Mouse (Mus musculus): ENCODE results near the gene Spata48. TPM values are rescaled to one million over a fixed set of nuclear protein-coding genes. Genes with fewer than 3 reads are reported as not detected.

Spata48 gene
- polyA plus RNA-seq, 2 experiments: 0.20 to 0.41 TPM

DNA sequence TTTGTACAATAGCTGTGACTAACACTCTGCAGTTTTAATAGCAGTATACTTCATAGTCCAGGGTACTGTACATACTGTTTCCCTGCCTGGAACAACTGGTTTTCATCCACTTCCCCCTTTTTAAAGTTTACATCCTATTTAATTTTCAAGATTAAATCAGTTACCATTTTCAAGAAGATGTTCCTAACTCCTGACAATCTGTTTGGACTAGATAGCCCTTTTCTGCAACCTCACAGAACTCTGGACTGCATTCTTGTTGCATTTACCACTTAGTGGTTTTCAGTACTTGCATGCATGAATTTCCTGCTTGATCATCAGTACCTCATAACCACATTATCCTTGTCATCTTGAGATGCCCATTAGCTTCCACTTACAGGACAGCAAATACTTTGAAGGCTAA lies 7.0 kb downstream of the Spata48 start:
- Histone ChIP-seq H3K4me1 (replicated peaks; ENCODE audit: control insufficient read depth in 2 of 2, insufficient read depth in 2 of 2, low read length in 1 of 2) (no peaks in the 10 kb centered on the region), H3K9ac (replicated peaks) (no peak overlapping the region), H3K4me2 (ENCODE audit: low read depth) (no peak overlapping the region), H3K27ac (no peak overlapping the region), H3K9me3 (ENCODE audit: control insufficient read depth, low read length) (no peaks in the 10 kb centered on the region), H3K36me3 (replicated peaks; ENCODE audit: control insufficient read depth, insufficient read depth, low read depth) (no peaks in the 10 kb centered on the region), H3K27me3 (ENCODE audit: control insufficient read depth, insufficient read depth, low read length) (no peaks in the 10 kb centered on the region), H3K4me3 (ENCODE audit: insufficient read depth in 1 of 2, low read depth in 2 of 2, low read length in 2 of 2) (no peak overlapping the region)
- ATAC-seq (ENCODE audit: insufficient read depth) (no peak), DNase-seq (ENCODE audit: low read depth in 3 of 3, low spot score in 3 of 3) (no peak)
- TF ChIP-seq CTCF (IDR thresholded peaks at IDR 0.05; ENCODE audit: low read depth): no peak
- TF ChIP-seq EP300 (IDR thresholded peaks at IDR 0.05; ENCODE audit: low read depth): no peak

GRCm38 (mm10) chr11:11484378-11484777 lies 22.5 kb downstream of the Spata48 start:
- peak; percentile 45; the same call in 1 of the 2 replicates for ATAC-seq (ENCODE audit: insufficient read depth)
- Histone ChIP-seq H3K27me3 (ENCODE audit: control insufficient read depth, insufficient read depth, low read length) (no peaks in the 10 kb centered on the region), H3K4me2 (ENCODE audit: low read depth) (no peak overlapping the region), H3K27ac (no peak overlapping the region), H3K4me1 (replicated peaks; ENCODE audit: control insufficient read depth in 2 of 2, insufficient read depth in 2 of 2, low read length in 1 of 2) (peaks cover 0 to 5% of the 10 kb centered on the region in 2 experiments; a peak in 2 of 4 replicates), H3K36me3 (replicated peaks; ENCODE audit: control insufficient read depth, insufficient read depth, low read depth) (no peaks in the 10 kb centered on the region), H3K4me3 (ENCODE audit: insufficient read depth in 1 of 2, low read depth in 2 of 2, low read length in 2 of 2) (no peak overlapping the region), H3K9ac (replicated peaks) (no peak overlapping the region), H3K9me3 (ENCODE audit: control insufficient read depth, low read length) (no peaks in the 10 kb centered on the region)
- peak in 2 of 3 experiments; percentile 10 to 20 for DNase-seq (ENCODE audit: low read depth in 3 of 3, low spot score in 3 of 3)
- WGBS (ENCODE audit: insufficient replicate concordance): 36% methylated on average over 8 of the region's 8 CpGs
- no peak for TF ChIP-seq CTCF (IDR thresholded peaks at IDR 0.05; ENCODE audit: low read depth)
- no peak for TF ChIP-seq EP300 (IDR thresholded peaks at IDR 0.05; ENCODE audit: low read depth)

- no peak for DNase-seq (ENCODE audit: low read depth in 3 of 3, low spot score in 3 of 3)
- H3K9me3 ChIP-seq (ENCODE audit: control insufficient read depth, low read length): no peaks in the 10 kb centered on the region
Measured at GRCm38 (mm10) chr11:11492044-11492443, 30.1 kb downstream of the Spata48 start.

DNA sequence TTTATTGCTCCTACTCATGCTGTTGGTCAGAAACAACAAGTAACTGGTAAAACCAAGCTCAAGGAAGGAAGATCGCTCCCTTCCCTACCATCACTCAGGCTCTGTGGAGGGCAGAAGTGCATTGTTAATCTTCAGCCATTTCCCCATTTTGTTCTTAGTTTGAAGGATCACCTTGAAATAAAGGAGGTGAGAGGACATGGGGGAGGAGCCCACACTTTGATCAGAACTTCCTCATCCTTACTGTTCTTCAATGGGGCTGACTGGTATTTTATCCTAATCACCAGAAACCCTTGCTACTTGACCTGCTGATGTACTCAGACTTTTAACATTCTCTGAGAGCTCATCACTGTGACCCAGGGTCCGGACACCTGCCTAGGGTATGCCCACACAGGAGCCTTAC lies 33.8 kb downstream of the Spata48 start:
- DNase-seq (ENCODE audit: low read depth in 3 of 3, low spot score in 3 of 3) (no peak), ATAC-seq (ENCODE audit: insufficient read depth) (no peak)
- TF ChIP-seq CTCF (IDR thresholded peaks at IDR 0.05; ENCODE audit: low read depth) (no peak), EP300 (IDR thresholded peaks at IDR 0.05; ENCODE audit: low read depth) (no peak)
- H3K36me3 ChIP-seq (replicated peaks; ENCODE audit: control insufficient read depth, insufficient read depth, low read depth): no peaks in the 10 kb centered on the region
- no peaks in the 10 kb centered on the region for H3K27me3 ChIP-seq (ENCODE audit: control insufficient read depth, insufficient read depth, low read length)
- no peaks in the 10 kb centered on the region for H3K9me3 ChIP-seq (ENCODE audit: control insufficient read depth, low read length)
- no peak overlapping the region for H3K4me3 ChIP-seq (ENCODE audit: insufficient read depth in 1 of 2, low read depth in 2 of 2, low read length in 2 of 2)
- no peak overlapping the region for H3K4me2 ChIP-seq (ENCODE audit: low read depth)
- H3K9ac ChIP-seq (replicated peaks): no peak overlapping the region
- peaks cover 0 to 2% of the 10 kb centered on the region in 2 experiments; a peak in 1 of 4 replicates for H3K4me1 ChIP-seq (replicated peaks; ENCODE audit: control insufficient read depth in 2 of 2, insufficient read depth in 2 of 2, low read length in 1 of 2)
- H3K27ac ChIP-seq: no peak overlapping the region
- 71% methylated on average over 2 of the region's 2 CpGs for WGBS (ENCODE audit: insufficient replicate concordance)

More at GRCm38 (mm10) chr11:11492044-11492443, 30.1 kb downstream of the Spata48 start:
- Histone ChIP-seq H3K27me3 (ENCODE audit: control insufficient read depth, insufficient read depth, low read length) (no peaks in the 10 kb centered on the region), H3K27ac (no peak overlapping the region), H3K9ac (replicated peaks) (no peak overlapping the region), H3K4me2 (ENCODE audit: low read depth) (no peak overlapping the region), H3K4me1 (replicated peaks; ENCODE audit: control insufficient read depth in 2 of 2, insufficient read depth in 2 of 2, low read length in 1 of 2) (no peaks in the 10 kb centered on the region), H3K4me3 (ENCODE audit: insufficient read depth in 1 of 2, low read depth in 2 of 2, low read length in 2 of 2) (no peak overlapping the region), H3K36me3 (replicated peaks; ENCODE audit: control insufficient read depth, insufficient read depth, low read depth) (no peaks in the 10 kb centered on the region)
- no peak for TF ChIP-seq CTCF (IDR thresholded peaks at IDR 0.05; ENCODE audit: low read depth)
- no peak for TF ChIP-seq EP300 (IDR thresholded peaks at IDR 0.05; ENCODE audit: low read depth)
- WGBS (ENCODE audit: insufficient replicate concordance): 67% methylated on average over 5 of the region's 5 CpGs
- ATAC-seq (ENCODE audit: insufficient read depth): no peak

GRCm38 (mm10) chr11:11499944-11500343 lies 38.0 kb downstream of the Spata48 start:
- ATAC-seq (ENCODE audit: insufficient read depth): no peak
- no peaks in the 10 kb centered on the region for H3K27me3 ChIP-seq (ENCODE audit: control insufficient read depth, insufficient read depth, low read length)
- H3K9me3 ChIP-seq (ENCODE audit: control insufficient read depth, low read length): no peaks in the 10 kb centered on the region
- H3K27ac ChIP-seq: no peak overlapping the region
- no peak overlapping the region for H3K4me3 ChIP-seq (ENCODE audit: insufficient read depth in 1 of 2, low read depth in 2 of 2, low read length in 2 of 2)
- DNase-seq (ENCODE audit: low read depth in 3 of 3, low spot score in 3 of 3): peak; percentile 35 to 54 (median 40)
- H3K4me2 ChIP-seq (ENCODE audit: low read depth): no peak overlapping the region
- WGBS (ENCODE audit: insufficient replicate concordance): 20% methylated on average over 10 of the region's 10 CpGs
- no peak overlapping the region for H3K9ac ChIP-seq (replicated peaks)
- peaks cover 0 to 2% of the 10 kb centered on the region in 2 experiments; a peak in 1 of 4 replicates for H3K4me1 ChIP-seq (replicated peaks; ENCODE audit: control insufficient read depth in 2 of 2, insufficient read depth in 2 of 2, low read length in 1 of 2)
- peak; percentile 68 for TF ChIP-seq CTCF (IDR thresholded peaks at IDR 0.05; ENCODE audit: low read depth)
- TF ChIP-seq EP300 (IDR thresholded peaks at IDR 0.05; ENCODE audit: low read depth): no peak
- H3K36me3 ChIP-seq (replicated peaks; ENCODE audit: control insufficient read depth, insufficient read depth, low read depth): no peaks in the 10 kb centered on the region

Data from liver, embryonic 14.5 days (tissue).